Comparison of ENCODE assay signal across 14 mouse cellular contexts in the genomic region with DNA sequence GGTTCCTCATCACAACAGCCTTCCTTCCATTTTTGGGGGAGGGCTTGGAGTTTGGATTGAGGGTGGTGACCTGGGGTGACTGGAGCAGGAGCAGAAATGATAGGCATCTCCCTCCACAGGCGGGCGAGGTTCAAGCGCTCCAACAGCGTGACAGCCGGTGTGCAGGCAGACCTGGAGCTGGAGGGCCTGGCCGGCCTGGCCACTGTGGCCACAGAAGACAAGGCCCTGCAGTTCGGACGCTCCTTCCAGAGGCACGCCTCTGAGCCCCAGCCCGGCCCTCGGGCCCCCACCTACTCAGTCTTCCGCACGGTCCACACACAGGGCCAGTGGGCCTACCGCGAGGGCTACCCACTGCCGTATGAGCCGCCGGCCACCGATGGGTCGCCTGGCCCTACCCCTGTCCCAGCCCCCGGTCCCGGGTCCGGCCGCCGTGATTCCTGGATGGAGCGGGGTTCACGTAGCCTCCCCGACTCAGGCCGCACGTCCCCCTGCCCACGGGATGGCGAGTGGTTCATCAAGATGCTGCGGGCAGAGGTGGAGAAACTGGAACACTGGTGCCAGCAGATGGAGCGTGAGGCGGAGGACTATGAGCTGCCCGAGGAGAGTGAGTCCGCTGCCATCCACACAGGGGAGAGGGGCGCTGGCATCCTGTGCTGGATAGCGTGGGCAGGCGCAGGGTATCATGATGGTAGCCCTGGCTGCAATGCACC. TPM values are rescaled to one million over a fixed set of nuclear protein-coding genes. Genes with fewer than 3 reads are reported as not detected.
DNase-seq lines count a peak whose midpoint lies in the region; ATAC-seq and TF ChIP-seq lines count a peak whose summit lies in the region.
"Had no signal": no experiment of that assay in that cellular context is flagged by ENCODE, and none has a peak within 500 bp of the region (broad histone marks: within the 10 kb centered on the region; RNA-seq: fewer than 3 reads in every experiment).

No protein-coding gene starts in this region.

- peaks cover 30% of the 10 kb centered on the region for H3K4me1 ChIP-seq in cerebellum, adult 2 months (ENCODE audit: control insufficient read depth, insufficient read depth, low read length)
- peaks cover 54% of the 10 kb centered on the region for H3K4me1 ChIP-seq in hindbrain, embryonic 10.5 days (replicated peaks)
- H3K4me1 ChIP-seq in midbrain, embryonic 14.5 days (ENCODE audit: control insufficient read depth, insufficient read depth, low read length), result peaks cover 32% of the 10 kb centered on the region
- H3K4me1 ChIP-seq in stomach, postnatal 0 days (replicated peaks; ENCODE audit: control insufficient read depth, insufficient read depth), result 0 out of 2 replicates have a peak, but pooled peaks cover 2% of the 10 kb centered on the region

- H3K27me3 ChIP-seq in cerebellum, adult 2 months (ENCODE audit: control insufficient read depth, insufficient read depth, low read length), result no peaks in the 10 kb centered on the region
- H3K27me3 ChIP-seq in hindbrain, embryonic 10.5 days (ENCODE audit: insufficient read depth, poor library complexity, severe bottlenecking), result peaks cover 59% of the 10 kb centered on the region
- H3K27me3 ChIP-seq in midbrain, embryonic 14.5 days (ENCODE audit: control insufficient read depth, insufficient read depth, low read length), result no peaks in the 10 kb centered on the region
- no peaks in the 10 kb centered on the region; the same call in 1 of the 2 replicates for H3K27me3 ChIP-seq in stomach, postnatal 0 days (ENCODE audit: control insufficient read depth, insufficient read depth, low read length)

- intact Hi-C loops in left cerebral cortex, adult 2 months (cut with DNase I), result loop anchor here (2.0 kb wide), 1 partner anchor 63 kb away; no protein-coding TSS in a partner anchor
- intact Hi-C loops in left cerebral cortex, postnatal 36 days (cut with DNase I), result loop anchor here (5.0 kb wide), 1 partner anchor 46 kb away; no protein-coding TSS in a partner anchor

- H3K9me3 ChIP-seq in hindbrain, embryonic 10.5 days, result no peaks in the 10 kb centered on the region
- H3K9me3 ChIP-seq in midbrain, embryonic 14.5 days (ENCODE audit: control insufficient read depth, low read length), result no peaks in the 10 kb centered on the region
- H3K9me3 ChIP-seq in stomach, postnatal 0 days (ENCODE audit: control insufficient read depth, low read length), result no peaks in the 10 kb centered on the region
- H3K9me3 ChIP-seq: heart, embryonic 13.5 days; stomach, embryonic 15.5 days had no signal

- H3K27ac ChIP-seq in left cerebral cortex, adult 2 months, result peak overlapping the region; percentile 77; the same call in 1 of the 2 replicates
- peak overlapping the region; percentile 26; the same call in 1 of the 2 replicates for H3K27ac ChIP-seq in cerebellum, adult 2 months (ENCODE audit: insufficient read depth, low read length)
- H3K27ac ChIP-seq in hindbrain, embryonic 10.5 days, result peak overlapping the region; percentile 64
- peak overlapping the region; percentile 84 for H3K27ac ChIP-seq in midbrain, embryonic 14.5 days (replicated peaks; ENCODE audit: low read depth, low read length)
- H3K27ac ChIP-seq in stomach, postnatal 0 days (replicated peaks), result no peak overlapping the region
- H3K27ac ChIP-seq: heart, embryonic 13.5 days; kidney, postnatal 0 days; stomach, embryonic 15.5 days had no signal

- DNase-seq in left cerebral cortex, adult 2 months (ENCODE audit: extremely low spot score in 1 of 2, low spot score in 2 of 2), result no peak
- no peak for DNase-seq in left cerebral cortex, postnatal 36 days (ENCODE audit: low spot score in 2 of 2)
- DNase-seq in cerebellum, adult 2 months, result peak; percentile 67 to 71
- no peak for DNase-seq in hindbrain, embryonic 10.5 days (ENCODE audit: low spot score)
- DNase-seq in midbrain, embryonic 14.5 days, result no peak
- DNase-seq in stomach, postnatal 0 days (ENCODE audit: low spot score), result no peak
- no peak for DNase-seq in c-Kit-positive CD71-positive TER-119-positive erythroid progenitor cells, embryonic 14.5 days (ENCODE audit: low spot score)
- DNase-seq: gastrocnemius, postnatal 14 days; layer of hippocampus, postnatal 36 days; thymus, postnatal 25 days had no signal

- no peak overlapping the region for H3K9ac ChIP-seq in midbrain, embryonic 14.5 days (replicated peaks; ENCODE audit: low read length)
- H3K9ac ChIP-seq in stomach, postnatal 0 days (ENCODE audit: low read length), result no peak overlapping the region
- H3K9ac ChIP-seq: heart, embryonic 13.5 days; stomach, embryonic 15.5 days had no signal

- no peak overlapping the region for H3K4me2 ChIP-seq in midbrain, embryonic 14.5 days (ENCODE audit: low read length)
- no peak overlapping the region for H3K4me2 ChIP-seq in stomach, postnatal 0 days (replicated peaks; ENCODE audit: low read depth)
- H3K4me2 ChIP-seq: heart, embryonic 13.5 days; stomach, embryonic 15.5 days had no signal

- no peak overlapping the region for H3K4me3 ChIP-seq in left cerebral cortex, adult 2 months
- no peak overlapping the region for H3K4me3 ChIP-seq in cerebellum, adult 2 months (replicated peaks; ENCODE audit: insufficient read depth, low read depth, low read length)
- H3K4me3 ChIP-seq in hindbrain, embryonic 10.5 days, result no peak overlapping the region
- H3K4me3 ChIP-seq in midbrain, embryonic 14.5 days (replicated peaks; ENCODE audit: low read depth, low read length), result no peak overlapping the region
- H3K4me3 ChIP-seq in stomach, postnatal 0 days (ENCODE audit: low read depth, low read length), result no peak overlapping the region
- H3K4me3 ChIP-seq: heart, embryonic 13.5 days; stomach, embryonic 15.5 days had no signal

- no peaks in the 10 kb centered on the region for H3K36me3 ChIP-seq in hindbrain, embryonic 10.5 days
- no peaks in the 10 kb centered on the region for H3K36me3 ChIP-seq in midbrain, embryonic 14.5 days (ENCODE audit: control insufficient read depth, insufficient read depth, low read length)
- no peaks in the 10 kb centered on the region for H3K36me3 ChIP-seq in stomach, postnatal 0 days (ENCODE audit: control insufficient read depth, insufficient read depth, low read length)
- H3K36me3 ChIP-seq: heart, embryonic 13.5 days; stomach, embryonic 15.5 days had no signal

- TF ChIP-seq EP300 in stomach, postnatal 0 days (optimal IDR thresholded peaks at IDR 0.05), result no peak

- no peak for TF ChIP-seq POLR2A in cerebellum, adult 2 months (IDR thresholded peaks at IDR 0.05; ENCODE audit: borderline replicate concordance, insufficient read depth, low read length)

- ATAC-seq in midbrain, embryonic 14.5 days (ENCODE audit: low FRiP score, low TSS enrichment), result no peak
- no peak for ATAC-seq in stomach, postnatal 0 days (ENCODE audit: low FRiP score, low TSS enrichment)
- ATAC-seq: lung, postnatal 0 days had no signal

- no peak for TF ChIP-seq CTCF in left cerebral cortex, adult 2 months (IDR thresholded peaks at IDR 0.05)
- no peak for TF ChIP-seq CTCF in cerebellum, adult 2 months (IDR thresholded peaks at IDR 0.05; ENCODE audit: borderline replicate concordance, insufficient read depth, low read depth, low read length)
- TF ChIP-seq CTCF in stomach, postnatal 0 days (IDR thresholded peaks at IDR 0.05; ENCODE audit: low read depth), result no peak

- 43% methylated on average over 40 of the region's 40 CpGs for WGBS in cerebellum, adult 2 months
- 88% methylated on average over 40 of the region's 40 CpGs for WGBS in hindbrain, embryonic 10.5 days
- 93% methylated on average over 36 of the region's 40 CpGs for WGBS in midbrain, embryonic 14.5 days
- WGBS in stomach, postnatal 0 days, result 82% methylated on average over 40 of the region's 40 CpGs

RNA-seq across cellular contexts. Expression of a gene that starts 10.0 kb away (rescaled TPM):
- 10 to 100 TPM; 52.1 to 54.0 TPM for total RNA-seq in left cerebral cortex, adult 2 months (2021)
- 10 to 100 TPM; 52.6 to 59.2 TPM for total RNA-seq in left cerebral cortex, postnatal 36 days (2021)
- 95.5 and 106 TPM in 2 replicates for polyA plus RNA-seq in cerebellum, adult 2 months (2012; rRNA removed)
- 78.7 and 81.1 TPM in 2 replicates for polyA plus RNA-seq in hindbrain, embryonic 10.5 days (2016; fragmentation: Nextera tagmentation; extraction: Ambion mirVana)
- polyA plus RNA-seq in midbrain, embryonic 14.5 days (2014; fragmentation: Nextera tagmentation; extraction: Ambion mirVana), result 43.0 and 52.2 TPM in 2 replicates
- polyA plus RNA-seq in stomach, postnatal 0 days (2015; fragmentation: Nextera tagmentation; extraction: Ambion mirVana), result 37.7 and 41.1 TPM in 2 replicates

Comparison
In these comparisons a context has a peak if more than half of its experiments do, and no peak if none do; other contexts are left out.
1. DNase-seq: peak in cerebellum, adult 2 months (2 of 2); none in left cerebral cortex, adult 2 months (0 of 2), left cerebral cortex, postnatal 36 days (0 of 2), hindbrain, embryonic 10.5 days (single experiment), midbrain, embryonic 14.5 days (single experiment), stomach, postnatal 0 days (single experiment) and c-Kit-positive CD71-positive TER-119-positive erythroid progenitor cells, embryonic 14.5 days (single experiment).